Mouse (Mus musculus): ENCODE measurements around the gene Cela1. TPM values are rescaled to one million over a fixed set of nuclear protein-coding genes. Genes with fewer than 3 reads are reported as not detected.

Cela1 gene
- 1.0 and 1.2 TPM in 2 replicates for polyA plus RNA-seq (2015; fragmentation: Nextera tagmentation; extraction: Ambion mirVana)

GRCm38 (mm10) chr15:100687430-100687971 is at the start of gene Cela1:
TSS of gene Cela1 (minus strand) at chr15:100687921.
- H3K4me3 ChIP-seq = no peak within 1 kb of the TSS
- H3K36me3 ChIP-seq (replicated peaks) = no peaks in the 10 kb centered on the region
- no peak within 1 kb of the TSS for H3K27ac ChIP-seq
- no peaks in the 10 kb centered on the region for H3K9me3 ChIP-seq
- 84% methylated on average over 8 of the region's 8 CpGs for WGBS
- H3K4me1 ChIP-seq = no peaks in the 10 kb centered on the region
- H3K27me3 ChIP-seq (replicated peaks) = 0 out of 2 replicates have a peak, but pooled peaks cover 2% of the 10 kb centered on the region
- no peak within 1 kb of the TSS for H3K4me2 ChIP-seq
- no peak within 1 kb of the TSS for H3K9ac ChIP-seq
- ATAC-seq (replicated peaks) = no peak

GRCm38 (mm10) chr15:100735953-100736300 is 48.2 kb upstream of the Cela1 start:
- no peaks in the 10 kb centered on the region for H3K4me1 ChIP-seq
- H3K27ac ChIP-seq = no peak overlapping the region
- WGBS = 86% methylated on average over 9 of the region's 9 CpGs
- H3K9ac ChIP-seq = no peak overlapping the region
- H3K27me3 ChIP-seq (replicated peaks) = 0 out of 2 replicates have a peak, but pooled peaks cover 4% of the 10 kb centered on the region
- H3K4me3 ChIP-seq = no peak overlapping the region
- no peak for ATAC-seq (replicated peaks)
- no peaks in the 10 kb centered on the region for H3K36me3 ChIP-seq (replicated peaks)
- no peaks in the 10 kb centered on the region for H3K9me3 ChIP-seq
- H3K4me2 ChIP-seq = no peak overlapping the region

GRCm38 (mm10) chr15:100735095-100735952 is 47.6 kb upstream of the Cela1 start:
- Histone ChIP-seq H3K4me1 (no peaks in the 10 kb centered on the region), H3K4me2 (no peak overlapping the region), H3K27ac (no peak overlapping the region), H3K36me3 (replicated peaks) (no peaks in the 10 kb centered on the region), H3K4me3 (no peak overlapping the region), H3K9me3 (no peaks in the 10 kb centered on the region), H3K27me3 (replicated peaks) (peaks cover 7% of the 10 kb centered on the region; the same call in 1 of the 2 replicates), H3K9ac (no peak overlapping the region)
- WGBS = 82% methylated on average over 14 of the region's 15 CpGs
- no peak for ATAC-seq (replicated peaks)

GRCm38 (mm10) chr15:100732580-100732979 is 44.9 kb upstream of the Cela1 start:
- no peak overlapping the region for H3K9ac ChIP-seq
- no peak for ATAC-seq (replicated peaks)
- peaks cover 8% of the 10 kb centered on the region for H3K4me1 ChIP-seq
- WGBS = 42% methylated on average over 5 of the region's 5 CpGs
- H3K4me2 ChIP-seq = no peak overlapping the region
- H3K4me3 ChIP-seq = no peak overlapping the region
- H3K27me3 ChIP-seq (replicated peaks) = peaks cover 34% of the 10 kb centered on the region
- H3K27ac ChIP-seq = no peak overlapping the region
- H3K36me3 ChIP-seq (replicated peaks) = no peaks in the 10 kb centered on the region
- H3K9me3 ChIP-seq = no peaks in the 10 kb centered on the region

- Histone ChIP-seq H3K4me2 (no peak overlapping the region), H3K27me3 (replicated peaks) (peaks cover 41% of the 10 kb centered on the region), H3K4me3 (no peak overlapping the region), H3K9me3 (no peaks in the 10 kb centered on the region), H3K36me3 (replicated peaks) (no peaks in the 10 kb centered on the region), H3K9ac (no peak overlapping the region), H3K27ac (no peak overlapping the region), H3K4me1 (peaks cover 8% of the 10 kb centered on the region)
- 63% methylated on average over 9 of the region's 9 CpGs for WGBS
- no peak for ATAC-seq (replicated peaks)
These were observed 43.4 kb upstream of the Cela1 start for GRCm38 (mm10) chr15:100731081-100731480.

GRCm38 (mm10) chr15:100729281-100729985 is 41.7 kb upstream of the Cela1 start, which contains the start of gene Galnt6:
TSS of gene Galnt6 (minus strand) at chr15:100729376.
- WGBS = 6% methylated on average over 44 of the region's 57 CpGs
- ATAC-seq (replicated peaks) = no peak
- peaks cover 41% of the 10 kb centered on the region for H3K27me3 ChIP-seq (replicated peaks)

GRCm38 (mm10) chr15:100728586-100728985 is 40.9 kb upstream of the Cela1 start:
- H3K9ac ChIP-seq = no peak overlapping the region
- peak overlapping the region; percentile 54 for H3K4me2 ChIP-seq
- no peaks in the 10 kb centered on the region for H3K9me3 ChIP-seq
- WGBS = 25% methylated on average over 9 of the region's 9 CpGs
- peaks cover 41% of the 10 kb centered on the region for H3K27me3 ChIP-seq (replicated peaks)
- no peak for ATAC-seq (replicated peaks)
- no peak overlapping the region for H3K27ac ChIP-seq
- H3K4me3 ChIP-seq = peak overlapping the region; percentile 35
- no peaks in the 10 kb centered on the region for H3K36me3 ChIP-seq (replicated peaks)
- peaks cover 8% of the 10 kb centered on the region for H3K4me1 ChIP-seq

More at GRCm38 (mm10) chr15:100729281-100729985, 41.7 kb upstream of the Cela1 start, which contains the start of gene Galnt6:
- Histone ChIP-seq H3K4me1 (peaks cover 8% of the 10 kb centered on the region), H3K4me2 (peak within 1 kb of the TSS; percentile 54), H3K9ac (peak within 1 kb of the TSS; percentile 12; the same call in 1 of the 2 replicates), H3K9me3 (no peaks in the 10 kb centered on the region), H3K36me3 (replicated peaks) (no peaks in the 10 kb centered on the region), H3K4me3 (peak within 1 kb of the TSS; percentile 35), H3K27ac (no peak within 1 kb of the TSS)

- Histone ChIP-seq H3K27me3 (replicated peaks) (peaks cover 41% of the 10 kb centered on the region), H3K4me3 (no peak overlapping the region), H3K9ac (no peak overlapping the region), H3K9me3 (no peaks in the 10 kb centered on the region), H3K27ac (no peak overlapping the region), H3K4me2 (no peak overlapping the region), H3K4me1 (peaks cover 8% of the 10 kb centered on the region), H3K36me3 (replicated peaks) (no peaks in the 10 kb centered on the region)
- no peak for ATAC-seq (replicated peaks)
- 87% methylated on average over 11 of the region's 11 CpGs for WGBS
These were observed 40.1 kb upstream of the Cela1 start for GRCm38 (mm10) chr15:100727834-100728233.

- no peak overlapping the region for H3K4me2 ChIP-seq
- no peak overlapping the region for H3K9ac ChIP-seq
- H3K27me3 ChIP-seq (replicated peaks) = peaks cover 41% of the 10 kb centered on the region
- H3K27ac ChIP-seq = no peak overlapping the region
- WGBS = 89% methylated on average over 11 of the region's 11 CpGs
- no peaks in the 10 kb centered on the region for H3K9me3 ChIP-seq
- no peak for ATAC-seq (replicated peaks)
- H3K36me3 ChIP-seq (replicated peaks) = no peaks in the 10 kb centered on the region
- H3K4me3 ChIP-seq = no peak overlapping the region
- H3K4me1 ChIP-seq = peaks cover 8% of the 10 kb centered on the region
These were observed 39.0 kb upstream of the Cela1 start for GRCm38 (mm10) chr15:100726721-100727120.

GRCm38 (mm10) chr15:100723505-100723904 is 35.8 kb upstream of the Cela1 start:
- Histone ChIP-seq H3K4me2 (no peak overlapping the region), H3K9me3 (no peaks in the 10 kb centered on the region), H3K4me1 (no peaks in the 10 kb centered on the region), H3K9ac (no peak overlapping the region), H3K27ac (no peak overlapping the region), H3K27me3 (replicated peaks) (peaks cover 15% of the 10 kb centered on the region), H3K36me3 (replicated peaks) (no peaks in the 10 kb centered on the region), H3K4me3 (no peak overlapping the region)
- ATAC-seq (replicated peaks) = no peak
- 87% methylated on average over 14 of the region's 14 CpGs for WGBS

GRCm38 (mm10) chr15:100722564-100722963 is 34.8 kb upstream of the Cela1 start:
- H3K4me2 ChIP-seq = no peak overlapping the region

GRCm38 (mm10) chr15:100722026-100722425 is 34.3 kb upstream of the Cela1 start:
- H3K9me3 ChIP-seq = no peaks in the 10 kb centered on the region
- peaks cover under 1% of the 10 kb centered on the region; the same call in 1 of the 2 replicates for H3K27me3 ChIP-seq (replicated peaks)
- no peak overlapping the region for H3K27ac ChIP-seq
- no peak overlapping the region for H3K4me2 ChIP-seq
- ATAC-seq (replicated peaks) = no peak
- H3K4me3 ChIP-seq = no peak overlapping the region
- no peaks in the 10 kb centered on the region for H3K36me3 ChIP-seq (replicated peaks)
- H3K9ac ChIP-seq = no peak overlapping the region
- no peaks in the 10 kb centered on the region for H3K4me1 ChIP-seq
- WGBS = 68% methylated on average over 4 of the region's 4 CpGs

More at GRCm38 (mm10) chr15:100722564-100722963, 34.8 kb upstream of the Cela1 start:
- H3K9ac ChIP-seq = no peak overlapping the region
- 78% methylated on average over 6 of the region's 6 CpGs for WGBS
- no peaks in the 10 kb centered on the region for H3K36me3 ChIP-seq (replicated peaks)
- ATAC-seq (replicated peaks) = no peak
- no peak overlapping the region for H3K27ac ChIP-seq
- H3K4me3 ChIP-seq = no peak overlapping the region
- H3K4me1 ChIP-seq = no peaks in the 10 kb centered on the region
- peaks cover 6% of the 10 kb centered on the region for H3K27me3 ChIP-seq (replicated peaks)
- H3K9me3 ChIP-seq = no peaks in the 10 kb centered on the region

Measured in midbrain, embryonic 15.5 days (tissue).